Mouse (Mus musculus): Measurements from ENCODE around the gene Pdk1. TPM values are rescaled to one million over a fixed set of nuclear protein-coding genes. Genes with fewer than 3 reads are reported as not detected.

The Pdk1 gene
- total and polyA plus RNA-seq, 3 experiments = 28.9 to 170 (median 142) TPM

DNA sequence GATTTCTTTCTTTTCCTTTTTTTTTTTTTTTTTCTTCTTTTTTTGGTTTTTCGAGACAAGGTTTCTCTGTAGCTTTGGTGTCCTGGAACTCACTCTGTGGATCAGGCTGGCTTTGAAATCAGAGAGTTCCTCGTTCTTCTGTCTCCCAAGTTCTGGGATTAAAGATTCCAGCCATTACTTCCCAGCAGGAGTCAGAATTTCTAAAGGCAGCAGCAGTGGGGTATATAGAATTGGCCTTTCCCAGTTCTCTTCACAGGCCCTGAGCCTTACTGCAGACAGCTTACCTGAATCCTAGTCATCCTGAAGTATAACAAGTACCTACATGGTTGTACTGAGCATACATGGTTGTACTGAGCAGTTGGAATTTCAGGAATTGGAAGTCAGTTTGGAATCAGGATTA lies 1.8 kb downstream of the Pdk1 start:
- Histone ChIP-seq H3K79me2 (replicated peaks; ENCODE audit: control insufficient read depth, insufficient read depth, low read length) (no peaks in the 10 kb centered on the region), H3K36me3 (ENCODE audit: control insufficient read depth, insufficient read depth, low read length) (no peaks in the 10 kb centered on the region; the same call in 1 of the 2 replicates), H3K9ac (ENCODE audit: low read depth, low read length) (no peak overlapping the region), H3K4me3 (no peak overlapping the region), H3K27me3 (ENCODE audit: control insufficient read depth, insufficient read depth, low read length) (no peaks in the 10 kb centered on the region), H3K4me1 (ENCODE audit: control insufficient read depth, insufficient read depth, low read length) (peaks cover 1% of the 10 kb centered on the region), H3K27ac (no peak overlapping the region)
- intact Hi-C loops (cut with DNase I) = no loop called here
- WGBS = 85% methylated on average over 2 of the region's 2 CpGs
- TF ChIP-seq CTCF (IDR thresholded peaks at IDR 0.05) (no peak), POLR2A (IDR thresholded peaks at IDR 0.05; ENCODE audit: insufficient read depth, low read depth, low read length) (no peak), EP300 (IDR thresholded peaks at IDR 0.05; ENCODE audit: insufficient read depth, low read depth, low read length) (no peak)
- DNase-seq = no peak

DNA sequence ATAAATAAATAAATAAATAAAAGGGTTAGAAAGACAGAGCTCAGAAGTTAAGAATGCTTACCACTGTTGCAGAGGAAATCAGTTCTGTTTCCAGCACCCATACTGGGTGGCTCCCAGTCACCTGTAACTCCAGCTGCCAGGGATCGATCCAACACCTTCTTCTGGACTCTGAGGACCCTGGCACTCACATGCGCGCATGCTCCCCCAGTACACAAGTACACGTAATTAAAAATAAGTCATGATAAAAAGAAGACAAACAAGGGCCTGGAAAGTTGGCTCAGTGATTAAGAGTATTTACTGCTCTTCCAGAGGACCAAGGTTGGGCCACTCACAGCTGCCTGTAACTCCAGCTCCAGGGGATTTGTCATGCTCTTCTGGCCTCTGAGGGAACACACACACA lies 4.8 kb downstream of the Pdk1 start:
- no peaks in the 10 kb centered on the region; the same call in 1 of the 2 replicates for H3K36me3 ChIP-seq (ENCODE audit: control insufficient read depth, insufficient read depth, low read length)
- H3K4me3 ChIP-seq = no peak overlapping the region
- H3K27me3 ChIP-seq (ENCODE audit: control insufficient read depth, insufficient read depth, low read length) = no peaks in the 10 kb centered on the region
- peaks cover 1% of the 10 kb centered on the region for H3K4me1 ChIP-seq (ENCODE audit: control insufficient read depth, insufficient read depth, low read length)
- WGBS = 55% methylated on average over 4 of the region's 4 CpGs
- DNase-seq = no peak
- H3K27ac ChIP-seq = peak overlapping the region; percentile 26; the same call in 1 of the 2 replicates
- no peaks in the 10 kb centered on the region for H3K79me2 ChIP-seq (replicated peaks; ENCODE audit: control insufficient read depth, insufficient read depth, low read length)
- TF ChIP-seq EP300 (IDR thresholded peaks at IDR 0.05; ENCODE audit: insufficient read depth, low read depth, low read length) (no peak), POLR2A (IDR thresholded peaks at IDR 0.05; ENCODE audit: insufficient read depth, low read depth, low read length) (no peak), CTCF (IDR thresholded peaks at IDR 0.05) (no peak)
- H3K9ac ChIP-seq (ENCODE audit: low read depth, low read length) = no peak overlapping the region
- intact Hi-C loops (cut with DNase I) = no loop called here

GRCm38 (mm10) chr2:71878441-71878840 lies 5.4 kb downstream of the Pdk1 start:
- TF ChIP-seq CTCF (IDR thresholded peaks at IDR 0.05) (peak; percentile 26; the same call in 1 of the 2 replicates), POLR2A (IDR thresholded peaks at IDR 0.05; ENCODE audit: insufficient read depth, low read depth, low read length) (no peak)
- no peak overlapping the region for H3K9ac ChIP-seq (ENCODE audit: low read depth, low read length)
- no peak for DNase-seq
- H3K36me3 ChIP-seq (ENCODE audit: control insufficient read depth, insufficient read depth, low read length) = no peaks in the 10 kb centered on the region; the same call in 1 of the 2 replicates
- intact Hi-C loops (cut with DNase I) = no loop called here
- peak overlapping the region; percentile 26; the same call in 1 of the 2 replicates for H3K27ac ChIP-seq
- peaks cover 1% of the 10 kb centered on the region for H3K4me1 ChIP-seq (ENCODE audit: control insufficient read depth, insufficient read depth, low read length)
- 45% methylated on average over 2 of the region's 2 CpGs for WGBS
- no peak overlapping the region for H3K4me3 ChIP-seq
- H3K79me2 ChIP-seq (replicated peaks; ENCODE audit: control insufficient read depth, insufficient read depth, low read length) = no peaks in the 10 kb centered on the region
- H3K27me3 ChIP-seq (ENCODE audit: control insufficient read depth, insufficient read depth, low read length) = no peaks in the 10 kb centered on the region

DNA sequence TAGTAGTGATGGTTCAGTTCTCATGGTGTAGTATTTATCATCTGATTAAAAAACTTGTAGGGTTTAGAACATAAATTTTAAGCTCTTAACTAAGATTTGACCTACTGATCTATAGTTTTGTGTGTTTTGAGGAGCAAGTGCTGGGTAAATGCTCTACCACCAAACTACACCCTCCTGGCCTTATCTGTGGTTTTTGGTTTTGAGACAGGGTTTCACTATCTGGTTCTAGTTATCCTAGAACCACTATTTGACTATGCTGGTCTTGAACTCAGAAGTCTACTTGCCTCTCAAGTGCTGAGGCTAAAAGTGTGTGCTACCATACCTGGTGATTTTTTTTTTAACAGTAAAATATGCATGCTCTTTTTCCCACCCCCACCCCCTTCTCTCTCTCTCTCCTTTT lies 5.9 kb downstream of the Pdk1 start:
- Histone ChIP-seq H3K27me3 (ENCODE audit: control insufficient read depth, insufficient read depth, low read length) (no peaks in the 10 kb centered on the region), H3K4me1 (ENCODE audit: control insufficient read depth, insufficient read depth, low read length) (peaks cover 1% of the 10 kb centered on the region), H3K9ac (ENCODE audit: low read depth, low read length) (no peak overlapping the region), H3K4me3 (no peak overlapping the region), H3K27ac (no peak overlapping the region), H3K36me3 (ENCODE audit: control insufficient read depth, insufficient read depth, low read length) (no peaks in the 10 kb centered on the region; the same call in 1 of the 2 replicates), H3K79me2 (replicated peaks; ENCODE audit: control insufficient read depth, insufficient read depth, low read length) (no peaks in the 10 kb centered on the region)
- no peak for DNase-seq
- TF ChIP-seq EP300 (IDR thresholded peaks at IDR 0.05; ENCODE audit: insufficient read depth, low read depth, low read length) (no peak), POLR2A (IDR thresholded peaks at IDR 0.05; ENCODE audit: insufficient read depth, low read depth, low read length) (no peak), CTCF (IDR thresholded peaks at IDR 0.05) (no peak)
- intact Hi-C loops (cut with DNase I) = no loop called here

DNA sequence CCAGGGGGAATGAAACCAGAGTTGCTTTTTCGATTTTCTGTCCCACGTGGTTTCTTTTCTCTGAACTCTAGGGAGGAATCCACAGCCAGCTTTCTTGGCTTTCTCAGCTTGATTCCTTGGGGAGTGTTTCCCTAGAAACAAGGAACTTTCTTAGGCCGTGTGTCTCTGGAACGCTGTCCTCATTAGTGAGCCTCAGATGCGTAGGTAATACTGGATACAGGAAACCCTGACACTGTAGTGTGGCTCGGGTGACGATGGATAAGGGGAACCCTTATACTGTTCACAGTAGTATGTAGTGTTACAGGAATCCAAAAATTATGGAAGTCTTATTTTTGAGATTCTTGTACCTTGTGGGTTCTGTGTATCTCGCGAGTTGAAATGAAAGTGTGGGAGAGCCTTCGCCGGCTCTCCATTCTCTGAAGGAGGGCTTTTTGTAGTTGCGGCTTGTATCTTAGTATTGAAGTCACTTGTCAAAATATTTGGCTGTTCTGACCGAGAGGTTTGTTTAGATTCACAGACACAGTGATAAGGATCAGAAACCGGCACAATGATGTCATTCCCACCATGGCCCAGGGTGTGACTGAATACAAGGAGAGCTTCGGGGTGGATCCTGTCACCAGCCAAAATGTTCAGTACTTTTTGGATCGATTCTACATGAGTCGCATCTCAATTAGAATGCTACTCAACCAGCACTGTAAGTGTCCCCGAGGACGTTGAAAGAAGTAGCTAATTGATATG lies 10.1 kb downstream of the Pdk1 start:
- WGBS = 74% methylated on average over 19 of the region's 19 CpGs
- TF ChIP-seq EP300 (IDR thresholded peaks at IDR 0.05; ENCODE audit: insufficient read depth, low read depth, low read length) (no peak), CTCF (IDR thresholded peaks at IDR 0.05) (no peak), POLR2A (IDR thresholded peaks at IDR 0.05; ENCODE audit: insufficient read depth, low read depth, low read length) (no peak)
- Histone ChIP-seq H3K36me3 (ENCODE audit: control insufficient read depth, insufficient read depth, low read length) (no peaks in the 10 kb centered on the region), H3K79me2 (replicated peaks; ENCODE audit: control insufficient read depth, insufficient read depth, low read length) (no peaks in the 10 kb centered on the region), H3K9ac (ENCODE audit: low read depth, low read length) (no peak overlapping the region), H3K4me1 (ENCODE audit: control insufficient read depth, insufficient read depth, low read length) (no peaks in the 10 kb centered on the region; the same call in 1 of the 2 replicates), H3K27ac (no peak overlapping the region), H3K27me3 (ENCODE audit: control insufficient read depth, insufficient read depth, low read length) (no peaks in the 10 kb centered on the region), H3K4me3 (no peak overlapping the region)
- intact Hi-C loops (cut with DNase I) = no loop called here
- DNase-seq = no peak

DNA sequence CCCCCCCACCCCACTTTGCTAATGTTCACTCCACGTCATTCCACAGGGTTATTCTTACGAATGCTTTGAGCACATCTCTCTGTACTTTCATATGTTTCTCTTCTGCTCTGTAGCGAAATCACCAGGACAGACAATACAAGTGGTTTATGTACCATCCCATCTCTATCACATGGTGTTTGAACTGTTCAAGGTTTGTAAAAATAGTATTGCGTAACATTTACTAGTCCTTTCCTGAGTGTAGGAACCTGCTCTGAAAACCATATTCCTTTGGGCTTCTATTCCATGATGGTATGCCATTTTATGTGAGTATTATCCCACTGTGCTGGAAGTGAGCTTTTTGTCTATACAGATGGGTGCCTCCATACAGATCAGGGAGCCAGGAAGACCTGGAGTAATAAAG lies 14.2 kb downstream of the Pdk1 start:
- H3K27ac ChIP-seq = no peak overlapping the region
- no peak for DNase-seq
- WGBS = 96% methylated on average over 4 of the region's 4 CpGs
- H3K4me3 ChIP-seq = no peak overlapping the region
- no peak for TF ChIP-seq EP300 (IDR thresholded peaks at IDR 0.05; ENCODE audit: insufficient read depth, low read depth, low read length)
- TF ChIP-seq CTCF (IDR thresholded peaks at IDR 0.05) = no peak
- no peak for TF ChIP-seq POLR2A (IDR thresholded peaks at IDR 0.05; ENCODE audit: insufficient read depth, low read depth, low read length)
- H3K4me1 ChIP-seq (ENCODE audit: control insufficient read depth, insufficient read depth, low read length) = no peaks in the 10 kb centered on the region
- H3K9ac ChIP-seq (ENCODE audit: low read depth, low read length) = no peak overlapping the region
- intact Hi-C loops (cut with DNase I) = no loop called here
- H3K79me2 ChIP-seq (replicated peaks; ENCODE audit: control insufficient read depth, insufficient read depth, low read length) = no peaks in the 10 kb centered on the region
- H3K36me3 ChIP-seq (ENCODE audit: control insufficient read depth, insufficient read depth, low read length) = no peaks in the 10 kb centered on the region; the same call in 1 of the 2 replicates
- H3K27me3 ChIP-seq (ENCODE audit: control insufficient read depth, insufficient read depth, low read length) = no peaks in the 10 kb centered on the region

All from heart, adult 2 months (tissue).